ENCODE assay signal across 19 mouse cellular contexts in genomic region chr12:31537515-31538230, GRCm38 (mm10). TPM values are rescaled to one million over a fixed set of nuclear protein-coding genes. Genes with fewer than 3 reads are reported as not detected.
A peak's percentile ranks its signal among the peaks of the same experiment; 100 is the strongest.
DNase-seq lines count a peak whose midpoint lies in the region; ATAC-seq and TF ChIP-seq lines count a peak whose summit lies in the region.
"Had no signal": no experiment of that assay in that cellular context is flagged by ENCODE, and none has a peak within 500 bp of the region (broad histone marks: within the 10 kb centered on the region; RNA-seq: fewer than 3 reads in every experiment).

No protein-coding gene starts in this region.

- 35% methylated on average over 7 of the region's 7 CpGs for WGBS in heart, adult 2 months
- 54% methylated on average over 7 of the region's 7 CpGs for WGBS in heart, embryonic 11.5 days (ENCODE audit: insufficient replicate concordance)
- 38% methylated on average over 7 of the region's 7 CpGs for WGBS in heart, embryonic 13.5 days
- 31% methylated on average over 7 of the region's 7 CpGs for WGBS in kidney, embryonic 15.5 days
- WGBS in intestine, postnatal 0 days = 63% methylated on average over 7 of the region's 7 CpGs

- intact Hi-C loops in heart, adult 2 months (cut with DNase I) = no loop called here

- no peak for TF ChIP-seq POLR2A in heart, adult 2 months (IDR thresholded peaks at IDR 0.05; ENCODE audit: insufficient read depth, low read depth, low read length)

- H3K4me1 ChIP-seq in heart, adult 2 months (ENCODE audit: control insufficient read depth, insufficient read depth, low read length) = no peaks in the 10 kb centered on the region; the same call in 1 of the 2 replicates
- H3K4me1 ChIP-seq in heart, embryonic 11.5 days (ENCODE audit: control insufficient read depth, insufficient read depth, low read length) = no peaks in the 10 kb centered on the region
- H3K4me1 ChIP-seq in heart, embryonic 13.5 days = peaks cover 9% of the 10 kb centered on the region
- peaks cover 20% of the 10 kb centered on the region; the same call in 1 of the 2 replicates for H3K4me1 ChIP-seq in kidney, embryonic 15.5 days
- no peaks in the 10 kb centered on the region for H3K4me1 ChIP-seq in intestine, postnatal 0 days (replicated peaks; ENCODE audit: control insufficient read depth, insufficient read depth, low read length)
- H3K4me1 ChIP-seq: lung, embryonic 15.5 days had no signal

- no peak for ATAC-seq in heart, embryonic 11.5 days (replicated peaks; ENCODE audit: insufficient number of reproducible peaks, low FRiP score, low TSS enrichment)
- ATAC-seq in heart, embryonic 13.5 days (ENCODE audit: extremely low read depth, insufficient number of reproducible peaks, low FRiP score, low TSS enrichment) = no peak
- ATAC-seq in kidney, embryonic 15.5 days (replicated peaks; ENCODE audit: low FRiP score) = 0 out of 2 replicates have a peak, but pooled peaks have one; percentile 7
- ATAC-seq in intestine, postnatal 0 days = no peak
- ATAC-seq: Patski had no signal

- H3K27ac ChIP-seq in heart, adult 2 months = no peak overlapping the region; the same call in 1 of the 2 replicates
- no peak overlapping the region for H3K27ac ChIP-seq in heart, embryonic 11.5 days (ENCODE audit: low read depth, low read length)
- H3K27ac ChIP-seq in heart, embryonic 13.5 days (replicated peaks) = peak overlapping the region; percentile 29
- H3K27ac ChIP-seq in kidney, embryonic 15.5 days = peak overlapping the region; percentile 34; the same call in 1 of the 2 replicates
- no peak overlapping the region for H3K27ac ChIP-seq in intestine, postnatal 0 days (ENCODE audit: low read depth, low read length)
- H3K27ac ChIP-seq: embryonic facial prominence, embryonic 12.5 days; lung, embryonic 15.5 days had no signal

- TF ChIP-seq CTCF in heart, adult 2 months (IDR thresholded peaks at IDR 0.05) = no peak
- TF ChIP-seq CTCF in intestine, postnatal 0 days (IDR thresholded peaks at IDR 0.05; ENCODE audit: low read depth) = no peak

- H3K4me2 ChIP-seq in heart, embryonic 11.5 days = no peak overlapping the region
- no peak overlapping the region for H3K4me2 ChIP-seq in heart, embryonic 13.5 days
- H3K4me2 ChIP-seq in kidney, embryonic 15.5 days = no peak overlapping the region
- no peak overlapping the region for H3K4me2 ChIP-seq in intestine, postnatal 0 days (replicated peaks; ENCODE audit: low read depth)
- H3K4me2 ChIP-seq: embryonic facial prominence, embryonic 12.5 days; liver, embryonic 11.5 days; lung, embryonic 15.5 days had no signal

- no peaks in the 10 kb centered on the region for H3K27me3 ChIP-seq in heart, adult 2 months (ENCODE audit: control insufficient read depth, insufficient read depth, low read length)
- H3K27me3 ChIP-seq in heart, embryonic 11.5 days (ENCODE audit: control insufficient read depth, insufficient read depth, low read length) = no peaks in the 10 kb centered on the region
- H3K27me3 ChIP-seq in heart, embryonic 13.5 days (replicated peaks) = no peaks in the 10 kb centered on the region
- H3K27me3 ChIP-seq in kidney, embryonic 15.5 days = no peaks in the 10 kb centered on the region
- no peaks in the 10 kb centered on the region for H3K27me3 ChIP-seq in intestine, postnatal 0 days (replicated peaks; ENCODE audit: control insufficient read depth, insufficient read depth, low read length)
- H3K27me3 ChIP-seq: lung, embryonic 15.5 days; Patski had no signal

- no peaks in the 10 kb centered on the region for H3K36me3 ChIP-seq in heart, adult 2 months (ENCODE audit: control insufficient read depth, insufficient read depth, low read length)
- no peaks in the 10 kb centered on the region for H3K36me3 ChIP-seq in heart, embryonic 11.5 days (ENCODE audit: control insufficient read depth, insufficient read depth, low read length)
- no peaks in the 10 kb centered on the region for H3K36me3 ChIP-seq in heart, embryonic 13.5 days
- no peaks in the 10 kb centered on the region for H3K36me3 ChIP-seq in kidney, embryonic 15.5 days
- H3K36me3 ChIP-seq in intestine, postnatal 0 days (ENCODE audit: control insufficient read depth, insufficient read depth) = no peaks in the 10 kb centered on the region
- H3K36me3 ChIP-seq: embryonic facial prominence, embryonic 12.5 days; lung, embryonic 15.5 days had no signal

- DNase-seq in heart, adult 2 months = peak; percentile 25 to 36
- peak; percentile 75 for DNase-seq in gastrocnemius, adult 18-20 months (ENCODE audit: low spot score)
- DNase-seq in layer of hippocampus, postnatal 25 days (ENCODE audit: extremely low spot score in 1 of 2, low spot score in 1 of 2) = no peak
- DNase-seq in ovary, postnatal 10 days (ENCODE audit: low spot score) = no peak
- DNase-seq: cerebellum, adult 11 months; cerebellum, postnatal 36 days; right cerebral cortex, postnatal 25 days had no signal

- no peak for TF ChIP-seq EP300 in heart, adult 2 months (IDR thresholded peaks at IDR 0.05; ENCODE audit: insufficient read depth, low read depth, low read length)

- H3K79me2 ChIP-seq in heart, adult 2 months (replicated peaks; ENCODE audit: control insufficient read depth, insufficient read depth, low read length) = no peaks in the 10 kb centered on the region

- H3K9me3 ChIP-seq in heart, embryonic 11.5 days (replicated peaks; ENCODE audit: control insufficient read depth, low read length) = no peaks in the 10 kb centered on the region
- H3K9me3 ChIP-seq in heart, embryonic 13.5 days = no peaks in the 10 kb centered on the region
- H3K9me3 ChIP-seq in kidney, embryonic 15.5 days (replicated peaks) = no peaks in the 10 kb centered on the region
- no peaks in the 10 kb centered on the region for H3K9me3 ChIP-seq in intestine, postnatal 0 days (ENCODE audit: control insufficient read depth)
- H3K9me3 ChIP-seq: embryonic facial prominence, embryonic 12.5 days; lung, embryonic 15.5 days had no signal

- no peak overlapping the region for H3K9ac ChIP-seq in heart, adult 2 months (ENCODE audit: low read depth, low read length)
- no peak overlapping the region for H3K9ac ChIP-seq in heart, embryonic 11.5 days (ENCODE audit: low read depth, low read length)
- no peak overlapping the region for H3K9ac ChIP-seq in heart, embryonic 13.5 days
- H3K9ac ChIP-seq in kidney, embryonic 15.5 days = no peak overlapping the region
- H3K9ac ChIP-seq in intestine, postnatal 0 days (ENCODE audit: low read depth, low read length) = no peak overlapping the region
- H3K9ac ChIP-seq: embryonic facial prominence, embryonic 12.5 days; lung, embryonic 15.5 days had no signal

- no peak overlapping the region for H3K4me3 ChIP-seq in heart, adult 2 months
- no peak overlapping the region for H3K4me3 ChIP-seq in heart, embryonic 11.5 days (ENCODE audit: low read depth, low read length)
- no peak overlapping the region for H3K4me3 ChIP-seq in heart, embryonic 13.5 days
- no peak overlapping the region for H3K4me3 ChIP-seq in kidney, embryonic 15.5 days (replicated peaks)
- H3K4me3 ChIP-seq in intestine, postnatal 0 days (ENCODE audit: low read depth, low read length) = no peak overlapping the region
- H3K4me3 ChIP-seq: embryonic facial prominence, embryonic 12.5 days; lung, embryonic 15.5 days had no signal

RNA-seq across cellular contexts. Expression of gene Slc26a4, which starts 22.1 kb away (rescaled TPM):
- total RNA-seq in heart, adult 2 months (2021) = under 1 TPM; 0.18 to 0.52 TPM
- 0.12 TPM in 1 of 2 replicates, not detected in the other for polyA plus RNA-seq in heart, adult 2 months (2012; rRNA removed)
- 0.19 TPM in 1 of 2 replicates, not detected in the other for polyA plus RNA-seq in heart, embryonic 11.5 days (2014; fragmentation: Nextera tagmentation; extraction: Ambion mirVana)
- total RNA-seq in gastrocnemius, adult 18-20 months (2021) = not detected
- 0.16 and 0.43 TPM in 2 replicates for polyA plus RNA-seq in heart, embryonic 13.5 days (2015; fragmentation: Nextera tagmentation; extraction: Ambion mirVana)
- 0.77 and 0.99 TPM in 2 replicates for polyA plus RNA-seq in kidney, embryonic 15.5 days (2015; fragmentation: Nextera tagmentation; extraction: Ambion mirVana)
- 10 to 100 TPM in 1 of 2 experiments, 1 to 10 TPM in 1; 9.8 to 10.1 TPM for total RNA-seq in layer of hippocampus, postnatal 25 days (2021)
- polyA plus RNA-seq in intestine, postnatal 0 days (2015; fragmentation: Nextera tagmentation; extraction: Ambion mirVana) = 0.16 and 0.27 TPM in 2 replicates
- total RNA-seq: megakaryocyte-erythroid progenitor cell, adult 5-6 weeks had no signal
- polyA plus RNA-seq: hindbrain, embryonic 11.5 days; liver, embryonic 11.5 days; lung, embryonic 15.5 days; midbrain, postnatal 0 days; neural tube, embryonic 11.5 days had no signal

RNA-seq across cellular contexts. Expression of gene Cbll1, which starts 38.3 kb away (rescaled TPM):
- total RNA-seq in heart, adult 2 months (2021) = 10 to 100 TPM; 11.1 TPM
- 4.6 and 7.0 TPM in 2 replicates for polyA plus RNA-seq in heart, adult 2 months (2012; rRNA removed)
- polyA plus RNA-seq in heart, embryonic 11.5 days (2014; fragmentation: Nextera tagmentation; extraction: Ambion mirVana) = 11.8 and 16.3 TPM in 2 replicates
- 10 to 100 TPM in 1 of 2 experiments, 1 to 10 TPM in 1; 10.0 to 12.6 TPM for total RNA-seq in gastrocnemius, adult 18-20 months (2021)
- 8.4 and 9.3 TPM in 2 replicates for polyA plus RNA-seq in heart, embryonic 13.5 days (2015; fragmentation: Nextera tagmentation; extraction: Ambion mirVana)
- 14.8 and 15.3 TPM in 2 replicates for polyA plus RNA-seq in kidney, embryonic 15.5 days (2015; fragmentation: Nextera tagmentation; extraction: Ambion mirVana)
- total RNA-seq in layer of hippocampus, postnatal 25 days (2021) = 10 to 100 TPM; 21.1 to 22.2 TPM
- 9.6 TPM in 2 replicates for polyA plus RNA-seq in intestine, postnatal 0 days (2015; fragmentation: Nextera tagmentation; extraction: Ambion mirVana)

Comparison
In these comparisons a context has a peak if more than half of its experiments do, and no peak if none do; other contexts are left out.
1. H3K27ac ChIP-seq: peak in heart, embryonic 13.5 days (single experiment) and kidney, embryonic 15.5 days (single experiment); none in heart, adult 2 months (single experiment), heart, embryonic 11.5 days (single experiment) and intestine, postnatal 0 days (single experiment).
2. DNase-seq: peak in heart, adult 2 months (2 of 2) and gastrocnemius, adult 18-20 months (single experiment); none in layer of hippocampus, postnatal 25 days (0 of 2) and ovary, postnatal 10 days (single experiment).